Mouse (Mus musculus) C3H10T1/2 (cell line): Measurements from ENCODE around the gene Fgf14. TPM values are rescaled to one million over a fixed set of nuclear protein-coding genes. Genes with fewer than 3 reads are reported as not detected.

Experiments
- polyA plus RNA-seq, 2 experiments: library from polyadenylated mRNA; unstranded; fragments of >200 nt; fragmentation: generic; extraction: Trizol; gene quantifications; one replicate each; pipeline ENCODE4 v1.2.1; 2012; ENCODE audit warnings: missing spikeins in 2 of 2

The Fgf14 gene
- polyA plus RNA-seq = under 1 TPM in 1 of 2 experiments, not detected in 1; 0.13 TPM

GRCm38 (mm10) chr14:124676506-124677177, at the start of gene Fgf14:
Gene Fgf14 (minus strand): TSS chr14:124677127.

